9 mouse cellular contexts compared by ENCODE assay signal in the genomic region with DNA sequence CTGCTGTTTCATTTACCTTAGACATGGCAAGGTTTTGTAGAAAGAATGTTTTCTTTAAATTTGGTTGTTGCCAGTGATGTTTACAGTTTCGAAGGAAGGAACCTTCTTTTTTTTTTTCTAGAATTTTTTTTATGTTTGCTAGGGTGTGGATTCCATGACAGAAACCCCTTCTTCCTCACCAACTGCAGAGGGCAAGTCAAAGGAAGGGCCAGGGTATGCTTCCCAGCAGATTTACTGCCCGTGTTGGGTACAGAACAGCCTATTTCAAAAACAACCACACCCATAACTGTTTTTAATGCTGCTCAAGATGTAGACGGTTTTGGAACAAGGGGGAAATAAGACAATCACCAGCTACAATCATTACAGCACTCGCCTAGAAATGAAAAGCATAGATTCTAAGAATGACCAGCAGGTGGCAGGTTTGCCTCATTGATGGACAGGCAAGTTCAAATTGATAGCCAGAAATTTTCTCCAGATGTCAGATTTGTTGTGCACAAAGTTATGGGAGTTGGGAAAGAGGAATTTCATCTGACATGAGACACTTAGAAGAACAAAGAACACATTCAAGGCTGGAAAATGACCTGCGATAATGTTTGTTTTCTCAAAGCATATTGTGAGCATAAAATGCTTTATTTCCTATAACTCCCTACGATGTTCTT.
DNase-seq lines count a peak whose midpoint lies in the region; ATAC-seq lines count a peak whose summit lies in the region.
"Had no signal": no experiment of that assay in that cellular context is flagged by ENCODE, and none has a peak within 500 bp of the region (broad histone marks: within the 10 kb centered on the region; RNA-seq: fewer than 3 reads in every experiment).

No protein-coding gene starts in this region.

- WGBS in forebrain, embryonic 14.5 days, result 37% methylated on average over 6 of the region's 6 CpGs
- 35% methylated on average over 6 of the region's 6 CpGs for WGBS in midbrain, embryonic 11.5 days

- no peaks in the 10 kb centered on the region for H3K36me3 ChIP-seq in forebrain, embryonic 14.5 days (ENCODE audit: control insufficient read depth, insufficient read depth, low read length)
- H3K36me3 ChIP-seq in midbrain, embryonic 11.5 days (ENCODE audit: control insufficient read depth, insufficient read depth, low read length), result no peaks in the 10 kb centered on the region
- H3K36me3 ChIP-seq: stomach, embryonic 15.5 days had no signal

- no peaks in the 10 kb centered on the region for H3K9me3 ChIP-seq in forebrain, embryonic 14.5 days (replicated peaks; ENCODE audit: control insufficient read depth, low read length)
- no peaks in the 10 kb centered on the region for H3K9me3 ChIP-seq in midbrain, embryonic 11.5 days (ENCODE audit: control insufficient read depth, low read length)
- H3K9me3 ChIP-seq: stomach, embryonic 15.5 days had no signal

- no peak overlapping the region for H3K27ac ChIP-seq in forebrain, embryonic 14.5 days (ENCODE audit: low read depth, low read length)
- H3K27ac ChIP-seq in midbrain, embryonic 11.5 days (ENCODE audit: low read depth, low read length), result no peak overlapping the region
- H3K27ac ChIP-seq: stomach, embryonic 15.5 days had no signal

- ATAC-seq in forebrain, embryonic 14.5 days, result peak; percentile 78
- ATAC-seq in midbrain, embryonic 11.5 days (ENCODE audit: low FRiP score), result peak; percentile 59

- DNase-seq in gastrocnemius, postnatal 10 days, result peak; percentile 23
- no peak for DNase-seq in gastrocnemius, postnatal 14 days
- DNase-seq in A20 (ENCODE audit: low read depth, low spot score), result peak; percentile 47
- DNase-seq in c-Kit-positive CD71-negative TER-119-negative erythroid progenitor cells, embryonic 14.5 days (ENCODE audit: low read depth), result peak; percentile 31
- peak; percentile 81 for DNase-seq in forebrain, embryonic 14.5 days (ENCODE audit: low spot score)
- DNase-seq in layer of hippocampus, postnatal 10 days (ENCODE audit: low spot score in 2 of 2), result peak; percentile 59 to 76
- DNase-seq in midbrain, embryonic 11.5 days (ENCODE audit: low spot score, missing footprints), result peak; percentile 93
- DNase-seq in thymus, postnatal 4 days, result peak; percentile 25

- H3K9ac ChIP-seq in forebrain, embryonic 14.5 days (ENCODE audit: low read length), result no peak overlapping the region
- H3K9ac ChIP-seq in midbrain, embryonic 11.5 days (ENCODE audit: low read length), result no peak overlapping the region
- H3K9ac ChIP-seq: stomach, embryonic 15.5 days had no signal

- no peak overlapping the region for H3K4me3 ChIP-seq in forebrain, embryonic 14.5 days (ENCODE audit: low read depth, low read length)
- H3K4me3 ChIP-seq in midbrain, embryonic 11.5 days (ENCODE audit: low read depth, low read length), result no peak overlapping the region
- H3K4me3 ChIP-seq: stomach, embryonic 15.5 days had no signal

- H3K4me2 ChIP-seq in forebrain, embryonic 14.5 days (ENCODE audit: low read length), result no peak overlapping the region
- no peak overlapping the region for H3K4me2 ChIP-seq in midbrain, embryonic 11.5 days
- H3K4me2 ChIP-seq: stomach, embryonic 15.5 days had no signal

- intact Hi-C loops in gastrocnemius, postnatal 14 days (cut with DNase I; ENCODE audit: low total_unique reads), result no loop called here

- no peaks in the 10 kb centered on the region for H3K27me3 ChIP-seq in forebrain, embryonic 14.5 days (replicated peaks; ENCODE audit: control insufficient read depth, insufficient read depth, low read length)
- no peaks in the 10 kb centered on the region for H3K27me3 ChIP-seq in midbrain, embryonic 11.5 days (ENCODE audit: control insufficient read depth, insufficient read depth, low read length)
- H3K27me3 ChIP-seq: stomach, embryonic 15.5 days had no signal

- no peaks in the 10 kb centered on the region for H3K4me1 ChIP-seq in forebrain, embryonic 14.5 days (ENCODE audit: control insufficient read depth, insufficient read depth, low read length)
- no peaks in the 10 kb centered on the region for H3K4me1 ChIP-seq in midbrain, embryonic 11.5 days (ENCODE audit: control insufficient read depth, insufficient read depth, low read length)
- H3K4me1 ChIP-seq: stomach, embryonic 15.5 days had no signal
